1 mouse cellular context compared by ENCODE assay signal in genomic region chr3:105899394-105900147, GRCm38 (mm10).
TF ChIP-seq lines count a peak whose summit lies in the region.

No protein-coding gene starts in this region.

TF ChIP-seq in CH12.LX, 34 proteins besides CTCF, POLR2A, EP300 and RAD21:
- TF ChIP-seq ZMIZ1 (IDR thresholded peaks at IDR 0.05; ENCODE audit: low read depth, low read length) = no peak
- TF ChIP-seq TBP (conservative IDR thresholded peaks at IDR 0.05; ENCODE audit: low read depth, low read length) = 0 out of 2 replicates have a peak, but pooled peaks have one; percentile 19
- peak; percentile 97 for TF ChIP-seq SMC3 (IDR thresholded peaks at IDR 0.05; ENCODE audit: low read depth, low read length)
- no peak for TF ChIP-seq NRF1 (IDR thresholded peaks at IDR 0.05; ENCODE audit: low read depth, low read length)
- peak; percentile 86 for TF ChIP-seq ZC3H11A (IDR thresholded peaks at IDR 0.05; ENCODE audit: low read depth, low read length)
- TF ChIP-seq MAX (IDR thresholded peaks at IDR 0.05; ENCODE audit: low read length) = peak; percentile 75
TF ChIP-seq in CH12.LX: peak in this region for 4.
